Mouse (Mus musculus) forebrain, embryonic 13.5 days (tissue): ENCODE results near the gene Nudt13. TPM values are rescaled to one million over a fixed set of nuclear protein-coding genes. Genes with fewer than 3 reads are reported as not detected.

Source experiments
- ATAC-seq: fragments of 200-750 bp; cut with Nextera tagmentation; 2 replicates; pipeline ENCODE4 v1.8.0; 2017
- H3K27ac ChIP-seq: fragments of 300-500 bp; sonication (generic); 2 replicates; pipeline ENCODE4 v1.5.1; 2015; ENCODE audit warnings: inconsistent platforms, mild to moderate bottlenecking, moderate library complexity
- H3K27me3 ChIP-seq: fragments of 300-500 bp; sonication (generic); 2 replicates; pipeline ENCODE4 v1.6.1; 2015; ENCODE audit warnings: mild to moderate bottlenecking, inconsistent platforms
- H3K36me3 ChIP-seq: fragments of 300-500 bp; sonication (generic); 2 replicates; pipeline ENCODE4 v1.6.1; 2015; ENCODE audit warnings: mild to moderate bottlenecking, inconsistent platforms; ENCODE audit not compliant: poor library complexity, severe bottlenecking
- H3K4me1 ChIP-seq: fragments of 300-500 bp; sonication (generic); 2 replicates; pipeline ENCODE4 v1.6.1; 2015; ENCODE audit warnings: inconsistent platforms
- H3K4me2 ChIP-seq: fragments of 300-500 bp; sonication (generic); 2 replicates; pipeline ENCODE4 v1.6.1; 2015; ENCODE audit warnings: inconsistent platforms, mild to moderate bottlenecking, moderate library complexity
- H3K4me3 ChIP-seq: fragments of 300-500 bp; sonication (generic); 2 replicates; pipeline ENCODE4 v1.5.1; 2015; ENCODE audit warnings: mild to moderate bottlenecking, inconsistent platforms
- H3K9ac ChIP-seq: fragments of 300-500 bp; sonication (generic); 2 replicates; pipeline ENCODE4 v1.6.1; 2015; ENCODE audit warnings: mild to moderate bottlenecking, inconsistent platforms
- H3K9me3 ChIP-seq: fragments of 300-500 bp; sonication (generic); replicated peaks from 2 replicates; pipeline ENCODE4 v1.6.1; 2016; ENCODE audit warnings: inconsistent platforms
- WGBS: fragments of 180-500 bp; shearing (Covaris S2); methylation state at CpG from one replicate; pipeline ENCODE4 v1.1.7; 2015; 5-methylcytosine and 5-hydroxymethylcytosine counted together
- polyA plus RNA-seq: library from polyadenylated mRNA; unstranded; fragments of >200 nt; fragmentation: Nextera tagmentation; extraction: Ambion mirVana; gene quantifications from 2 replicates; pipeline ENCODE4 v1.2.1, GENCODE M21; 2015

Nudt13 gene
- polyA plus RNA-seq = 15.8 and 16.4 TPM in 2 replicates

DNA sequence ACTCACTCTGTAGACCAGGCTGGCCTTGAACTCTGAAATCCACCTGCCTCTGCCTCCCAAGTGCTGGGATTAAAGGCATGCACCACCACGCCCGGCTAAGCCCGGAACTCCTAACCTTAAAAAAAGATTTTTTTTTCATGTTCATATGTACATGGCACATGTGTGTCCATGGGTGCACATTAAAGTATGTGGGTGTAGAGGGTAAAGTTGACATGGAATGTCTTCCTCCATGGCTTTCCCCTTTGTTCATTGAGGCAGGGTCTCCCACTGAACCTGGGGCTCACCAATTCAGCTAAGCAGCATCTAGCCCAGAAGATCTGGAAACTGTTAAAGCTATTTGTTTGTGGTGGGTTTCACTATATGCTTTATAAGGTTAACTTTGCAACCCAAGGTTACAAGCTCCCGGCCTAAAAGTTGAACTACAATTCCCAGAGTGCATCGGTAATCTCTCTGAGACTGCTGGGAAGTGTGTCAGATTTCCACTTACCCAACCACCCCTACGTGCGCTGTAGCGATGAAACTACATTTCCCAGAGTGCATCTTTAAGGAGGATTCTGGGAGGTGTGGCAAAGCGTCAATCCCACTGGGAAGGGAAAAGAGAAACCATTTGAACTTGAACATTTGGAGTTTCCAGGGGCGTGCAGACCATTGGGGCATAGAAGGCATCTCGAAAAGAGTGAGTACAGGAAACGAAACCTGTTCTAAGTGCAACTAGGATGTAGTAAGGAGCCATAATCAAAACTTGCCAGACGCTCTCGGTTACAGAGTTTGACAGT is at the start of gene Nudt13:
Nudt13 (plus strand) TSS at position 581 of the 776 bp plus-strand sequence.
- WGBS = 25% methylated on average over 14 of the region's 14 CpGs
- H3K36me3 ChIP-seq = no peaks in the 10 kb centered on the region
- H3K27ac ChIP-seq = no peak within 1 kb of the TSS
- ATAC-seq = peak; percentile 98
- H3K9ac ChIP-seq = peak within 1 kb of the TSS; percentile 47
- peak within 1 kb of the TSS; percentile 58 for H3K4me2 ChIP-seq
- no peaks in the 10 kb centered on the region for H3K27me3 ChIP-seq
- H3K4me1 ChIP-seq = peaks cover 13% of the 10 kb centered on the region
- H3K9me3 ChIP-seq = no peaks in the 10 kb centered on the region
- peak within 1 kb of the TSS; percentile 55 for H3K4me3 ChIP-seq

DNA sequence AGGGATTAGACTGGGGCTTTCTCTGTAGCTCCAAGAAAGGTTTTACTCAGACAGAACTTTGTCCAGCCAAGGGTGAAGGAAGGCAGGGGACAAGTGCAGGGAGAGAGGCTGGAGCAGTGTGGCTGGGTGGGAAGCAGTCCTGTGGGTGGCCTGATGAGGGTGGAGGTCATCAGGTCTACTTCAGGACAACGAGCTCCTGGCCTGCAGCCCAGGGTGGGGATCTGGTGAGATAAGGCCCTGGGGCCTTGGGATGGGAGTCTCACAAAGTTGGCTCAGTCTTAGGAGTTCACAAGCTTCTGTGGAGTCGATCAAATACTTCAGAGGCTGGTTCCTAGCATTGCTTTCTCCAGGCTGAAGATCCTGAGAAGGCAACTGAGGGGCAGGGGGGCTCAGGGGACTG is 49.2 kb upstream of the Nudt13 start:
- ATAC-seq = no peak
- H3K27me3 ChIP-seq = no peaks in the 10 kb centered on the region
- no peaks in the 10 kb centered on the region for H3K36me3 ChIP-seq
- H3K4me2 ChIP-seq = no peak overlapping the region
- no peak overlapping the region for H3K9ac ChIP-seq
- no peak overlapping the region for H3K27ac ChIP-seq
- H3K4me3 ChIP-seq = no peak overlapping the region
- no peaks in the 10 kb centered on the region for H3K4me1 ChIP-seq
- H3K9me3 ChIP-seq = no peaks in the 10 kb centered on the region
- WGBS = 74% methylated on average over 2 of the region's 2 CpGs

DNA sequence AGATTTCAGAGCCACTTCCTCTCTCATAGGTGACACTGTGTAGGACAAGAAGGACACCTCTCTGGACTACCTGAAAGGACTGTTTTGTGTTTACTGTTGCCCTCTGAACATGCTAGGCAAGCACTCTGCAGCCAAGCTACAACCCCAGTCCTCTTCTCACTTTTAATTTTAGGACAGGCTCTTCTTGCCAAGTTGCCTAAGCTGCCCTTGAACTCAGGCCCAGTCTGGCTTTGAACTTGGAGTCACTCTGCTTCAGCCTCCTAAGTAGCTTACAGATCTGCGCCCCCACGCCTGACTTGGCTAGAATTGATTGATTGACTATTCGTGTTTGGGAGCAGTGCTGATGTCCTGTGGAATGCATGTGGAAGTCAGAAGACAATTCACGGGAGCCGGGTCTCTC is 48.6 kb upstream of the Nudt13 start:
- Histone ChIP-seq H3K9ac (no peak overlapping the region), H3K4me3 (no peak overlapping the region), H3K9me3 (no peaks in the 10 kb centered on the region), H3K4me1 (peaks cover 4% of the 10 kb centered on the region; the same call in 1 of the 2 replicates), H3K36me3 (no peaks in the 10 kb centered on the region), H3K27ac (no peak overlapping the region), H3K4me2 (no peak overlapping the region), H3K27me3 (no peaks in the 10 kb centered on the region)
- WGBS = 88% methylated on average over 5 of the region's 5 CpGs
- no peak for ATAC-seq

DNA sequence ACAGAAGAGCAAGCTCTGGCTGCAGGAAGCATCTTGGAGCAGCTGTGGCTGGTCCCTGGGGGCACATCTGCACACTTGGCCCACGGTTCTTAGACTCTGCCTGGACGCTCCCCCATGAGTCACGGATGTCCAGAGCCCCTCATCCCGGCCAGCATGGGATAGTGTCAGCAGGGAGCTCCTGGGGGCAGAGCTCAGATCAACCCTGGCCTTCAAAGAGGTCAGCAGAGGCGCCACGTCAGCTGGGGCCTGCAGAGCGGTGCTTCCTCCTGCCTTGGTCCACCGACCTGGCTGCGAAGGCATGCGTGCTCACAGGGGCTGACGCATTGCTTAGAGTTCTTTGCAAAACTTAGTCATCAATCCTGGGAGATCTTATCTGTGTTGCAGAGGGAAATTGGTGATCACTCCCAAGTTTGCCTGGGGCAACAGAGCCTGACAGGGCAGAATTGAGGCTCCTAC is 47.7 kb upstream of the Nudt13 start:
- no peaks in the 10 kb centered on the region for H3K27me3 ChIP-seq
- H3K36me3 ChIP-seq = no peaks in the 10 kb centered on the region
- H3K27ac ChIP-seq = no peak overlapping the region
- no peaks in the 10 kb centered on the region for H3K9me3 ChIP-seq
- peaks cover 4% of the 10 kb centered on the region; the same call in 1 of the 2 replicates for H3K4me1 ChIP-seq
- H3K9ac ChIP-seq = no peak overlapping the region
- WGBS = 82% methylated on average over 11 of the region's 11 CpGs
- H3K4me3 ChIP-seq = no peak overlapping the region
- no peak overlapping the region for H3K4me2 ChIP-seq
- ATAC-seq = no peak

DNA sequence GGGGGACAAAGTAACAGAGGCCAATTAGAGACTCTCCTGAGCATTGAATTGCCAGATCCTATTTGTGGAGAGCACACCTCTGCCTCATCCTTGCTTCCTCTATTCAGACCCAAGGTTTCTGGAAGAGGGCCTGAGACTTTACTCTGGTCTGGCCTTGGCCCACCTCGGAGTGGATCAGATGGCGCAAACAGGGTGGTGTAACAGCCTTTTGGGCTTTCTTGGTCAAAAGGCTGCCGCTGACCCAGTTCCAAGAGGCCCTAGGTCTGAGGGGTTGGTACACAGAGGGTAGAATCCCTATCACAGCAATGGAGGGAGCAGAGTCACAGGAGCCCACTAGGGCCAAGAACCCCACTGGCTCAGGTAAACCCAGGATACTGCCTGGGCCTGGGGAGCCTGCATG is 46.5 kb upstream of the Nudt13 start:
- Histone ChIP-seq H3K36me3 (no peaks in the 10 kb centered on the region), H3K4me2 (no peak overlapping the region), H3K27me3 (no peaks in the 10 kb centered on the region), H3K9ac (no peak overlapping the region), H3K4me1 (peaks cover 4% of the 10 kb centered on the region; the same call in 1 of the 2 replicates), H3K27ac (no peak overlapping the region), H3K9me3 (no peaks in the 10 kb centered on the region), H3K4me3 (no peak overlapping the region)
- WGBS = 89% methylated on average over 3 of the region's 3 CpGs
- no peak for ATAC-seq

DNA sequence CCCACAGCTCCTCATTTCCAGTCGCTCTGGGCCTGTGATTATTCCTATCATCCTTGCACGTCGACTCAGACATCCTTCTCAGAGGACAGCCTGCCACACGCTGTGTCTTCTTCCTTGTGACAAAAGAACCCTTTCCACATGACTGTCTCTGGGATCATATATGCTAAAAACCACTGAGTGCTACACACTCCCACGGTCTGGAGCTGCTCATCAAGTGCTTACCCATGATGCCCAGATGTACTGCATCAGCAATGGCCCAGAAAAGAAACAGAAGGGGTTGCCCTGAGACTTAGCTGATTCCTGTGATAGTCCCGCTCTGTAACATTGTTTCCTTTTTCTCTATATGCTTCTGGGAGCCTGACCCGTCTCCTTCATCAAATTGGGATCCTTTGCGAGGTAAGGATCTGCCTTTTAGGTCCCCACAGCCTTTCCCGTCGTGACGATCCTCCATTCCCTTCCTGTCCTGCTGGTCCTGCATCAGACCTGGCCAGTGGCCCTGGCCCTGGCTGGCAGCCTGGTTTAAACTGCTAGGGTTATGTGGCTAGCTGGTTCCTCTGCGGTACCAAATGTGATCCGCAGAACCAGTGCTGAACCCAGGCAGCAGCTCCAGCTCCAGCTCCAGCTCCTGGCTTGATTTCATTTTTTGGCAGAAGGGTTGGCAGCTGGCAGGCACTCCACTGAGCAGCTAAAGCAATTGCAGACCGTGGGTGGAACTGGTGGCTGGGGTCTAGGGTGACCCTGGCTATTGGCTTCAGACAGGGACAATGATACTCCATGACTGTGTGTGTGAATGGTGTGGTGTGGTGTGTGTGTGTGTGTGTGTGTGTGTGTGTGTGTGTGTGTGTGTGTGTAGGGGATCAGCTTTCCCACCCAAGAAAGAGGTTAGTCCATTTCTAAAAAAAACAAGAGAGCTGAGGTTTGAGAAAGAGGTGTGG is 44.0 kb upstream of the Nudt13 start:
- H3K27me3 ChIP-seq = no peaks in the 10 kb centered on the region
- no peaks in the 10 kb centered on the region for H3K9me3 ChIP-seq
- no peak overlapping the region for H3K27ac ChIP-seq
- H3K4me3 ChIP-seq = no peak overlapping the region
- no peak overlapping the region for H3K4me2 ChIP-seq
- 67% methylated on average over 14 of the region's 14 CpGs for WGBS
- H3K4me1 ChIP-seq = peaks cover 4% of the 10 kb centered on the region; the same call in 1 of the 2 replicates
- no peak for ATAC-seq
- H3K9ac ChIP-seq = no peak overlapping the region
- no peaks in the 10 kb centered on the region for H3K36me3 ChIP-seq

DNA sequence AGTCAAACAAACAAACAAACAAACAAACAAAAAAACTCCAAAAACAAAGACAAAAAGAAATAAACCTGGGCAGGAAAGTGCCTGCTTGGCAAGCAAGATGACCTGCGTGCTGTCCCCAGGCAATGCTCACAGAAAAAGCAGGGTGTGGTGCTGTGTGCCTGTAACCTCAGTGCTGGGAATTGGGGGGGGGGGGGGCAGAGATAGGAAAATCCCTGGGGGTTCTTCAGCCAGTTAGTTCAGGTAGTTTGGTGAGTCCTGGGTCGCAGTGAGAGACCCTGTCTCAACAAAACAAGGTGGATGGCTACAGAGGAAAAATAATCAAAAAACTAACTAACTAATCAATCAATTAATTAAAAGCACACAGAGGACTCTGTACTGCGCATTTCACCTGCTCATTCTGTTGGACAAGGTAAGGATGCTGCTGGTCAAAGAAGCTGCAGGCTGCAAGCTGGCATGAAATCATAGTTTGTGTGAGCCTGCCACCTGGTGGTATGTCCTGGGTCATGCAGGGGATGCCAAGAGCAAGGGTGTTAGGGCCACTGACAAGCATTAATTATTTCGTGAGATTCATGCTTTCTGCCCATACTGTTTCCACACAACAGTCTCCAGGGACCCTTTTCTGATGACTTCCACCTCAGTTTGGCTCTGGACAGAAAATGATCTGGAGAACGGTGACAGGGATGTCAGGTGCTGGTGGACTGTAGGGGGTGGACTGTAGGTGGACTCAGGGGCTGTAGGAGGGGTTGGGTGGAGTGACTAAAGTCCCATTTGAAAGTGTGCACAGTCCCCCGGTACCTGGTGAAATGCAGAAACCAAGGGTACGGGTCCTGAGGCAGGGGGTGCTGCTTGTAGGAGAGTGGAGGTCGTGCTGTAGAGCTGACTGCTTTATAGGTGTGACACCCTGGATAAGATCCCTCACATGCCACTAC is 36.0 kb upstream of the Nudt13 start:
- Histone ChIP-seq H3K27ac (no peak overlapping the region), H3K9ac (no peak overlapping the region), H3K9me3 (no peaks in the 10 kb centered on the region), H3K27me3 (no peaks in the 10 kb centered on the region), H3K4me3 (no peak overlapping the region), H3K4me2 (no peak overlapping the region), H3K4me1 (no peaks in the 10 kb centered on the region), H3K36me3 (no peaks in the 10 kb centered on the region)
- 55% methylated on average over 8 of the region's 8 CpGs for WGBS
- ATAC-seq = peak; percentile 74

DNA sequence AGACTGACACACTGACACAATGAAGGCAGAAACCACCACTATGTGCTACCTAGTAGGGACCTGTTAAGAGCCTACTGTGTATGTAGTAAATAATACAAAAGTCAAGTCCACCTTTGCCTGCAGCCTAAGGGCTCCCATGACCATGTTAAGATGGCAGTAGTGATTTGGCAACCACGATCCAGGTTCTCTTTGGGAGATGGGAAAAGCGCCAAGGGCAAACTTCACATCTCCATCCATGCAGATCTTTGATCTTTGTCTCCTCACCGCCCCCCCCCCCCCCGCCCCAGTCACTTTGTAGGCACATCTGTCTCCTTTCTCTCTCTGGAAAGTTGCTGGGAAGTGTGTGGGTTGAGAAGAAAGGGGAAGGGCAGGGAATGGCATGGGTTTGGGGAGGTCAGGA is 32.2 kb upstream of the Nudt13 start:
- WGBS = 70% methylated on average over 4 of the region's 4 CpGs
- Histone ChIP-seq H3K4me3 (no peak overlapping the region), H3K27ac (no peak overlapping the region)

DNA sequence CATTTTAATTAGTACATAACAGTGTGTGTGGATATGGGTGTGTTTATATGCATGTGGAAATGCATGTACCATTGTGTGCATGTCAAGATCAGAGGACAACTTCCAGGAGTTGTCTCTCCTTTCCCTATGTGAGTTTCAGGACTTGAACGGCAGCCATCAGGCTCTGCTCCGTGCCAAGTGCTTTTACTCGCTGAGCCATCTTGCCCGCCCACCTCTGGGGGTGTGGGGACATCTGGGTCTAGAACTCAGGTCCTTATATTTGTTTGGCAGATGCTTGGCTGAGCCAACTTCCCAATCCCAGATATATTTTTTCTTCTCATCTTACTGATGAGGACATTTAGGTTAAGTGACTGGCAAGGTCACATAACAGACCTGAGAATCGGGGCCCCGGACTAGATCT is 26.1 kb upstream of the Nudt13 start:
- no peaks in the 10 kb centered on the region for H3K4me1 ChIP-seq
- no peak for ATAC-seq
- H3K4me2 ChIP-seq = no peak overlapping the region
- no peak overlapping the region for H3K9ac ChIP-seq
- no peaks in the 10 kb centered on the region for H3K27me3 ChIP-seq
- no peak overlapping the region for H3K27ac ChIP-seq
- no peaks in the 10 kb centered on the region for H3K36me3 ChIP-seq
- H3K4me3 ChIP-seq = no peak overlapping the region
- 74% methylated on average over 6 of the region's 6 CpGs for WGBS
- H3K9me3 ChIP-seq = no peaks in the 10 kb centered on the region; the same call in 1 of the 2 replicates

More for the DNA sequence above, 32.2 kb upstream of the Nudt13 start:
- H3K4me1 ChIP-seq = no peaks in the 10 kb centered on the region
- no peak overlapping the region for H3K4me2 ChIP-seq
- no peaks in the 10 kb centered on the region for H3K36me3 ChIP-seq
- no peaks in the 10 kb centered on the region for H3K9me3 ChIP-seq
- no peak overlapping the region for H3K9ac ChIP-seq
- H3K27me3 ChIP-seq = no peaks in the 10 kb centered on the region
- ATAC-seq = no peak

DNA sequence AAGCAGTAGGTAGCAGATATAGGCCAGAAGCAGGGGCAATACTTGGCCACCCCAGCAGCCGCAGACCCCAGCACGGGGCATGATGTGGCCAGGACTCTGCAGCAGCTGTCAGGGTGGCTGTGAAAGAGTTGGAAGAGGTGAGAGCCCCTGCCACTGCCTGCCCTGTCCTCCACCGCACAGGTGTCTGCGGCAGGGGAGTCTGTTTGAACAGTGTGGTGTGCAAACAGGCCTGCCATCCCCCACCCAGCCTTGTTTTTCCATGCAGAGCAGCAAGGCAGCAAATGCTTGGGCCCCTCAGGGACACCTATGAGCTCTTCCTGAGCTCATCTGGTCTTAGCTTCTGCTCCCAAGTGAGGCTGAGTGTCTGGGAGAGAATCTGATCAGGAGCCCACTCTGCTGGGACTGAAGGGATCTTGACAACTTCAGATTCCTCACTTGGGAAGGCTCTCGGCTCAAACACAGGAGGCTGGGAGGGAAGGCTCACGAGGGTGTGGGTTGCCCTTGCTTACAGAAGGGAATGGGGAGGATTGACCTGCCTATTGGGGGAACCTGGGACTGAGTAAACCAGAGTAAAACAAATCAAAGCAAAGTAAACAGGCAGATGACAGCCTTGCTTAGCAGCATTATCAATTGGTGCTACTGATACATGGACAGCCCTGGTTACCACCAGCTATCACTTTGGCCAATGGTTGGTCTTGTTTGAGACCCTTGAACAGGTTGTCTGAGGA is 25.3 kb upstream of the Nudt13 start, which contains the start of gene Kcnk16:
Kcnk16 (minus strand) TSS at position 118 of the 728 bp plus-strand sequence.
- no peak within 1 kb of the TSS for H3K4me3 ChIP-seq
- WGBS = 82% methylated on average over 6 of the region's 6 CpGs
- H3K27ac ChIP-seq = no peak within 1 kb of the TSS
- H3K9ac ChIP-seq = no peak within 1 kb of the TSS
- ATAC-seq = no peak
- no peak within 1 kb of the TSS for H3K4me2 ChIP-seq
- H3K27me3 ChIP-seq = no peaks in the 10 kb centered on the region
- no peaks in the 10 kb centered on the region for H3K4me1 ChIP-seq
- peaks cover 8% of the 10 kb centered on the region for H3K9me3 ChIP-seq
- H3K36me3 ChIP-seq = no peaks in the 10 kb centered on the region

DNA sequence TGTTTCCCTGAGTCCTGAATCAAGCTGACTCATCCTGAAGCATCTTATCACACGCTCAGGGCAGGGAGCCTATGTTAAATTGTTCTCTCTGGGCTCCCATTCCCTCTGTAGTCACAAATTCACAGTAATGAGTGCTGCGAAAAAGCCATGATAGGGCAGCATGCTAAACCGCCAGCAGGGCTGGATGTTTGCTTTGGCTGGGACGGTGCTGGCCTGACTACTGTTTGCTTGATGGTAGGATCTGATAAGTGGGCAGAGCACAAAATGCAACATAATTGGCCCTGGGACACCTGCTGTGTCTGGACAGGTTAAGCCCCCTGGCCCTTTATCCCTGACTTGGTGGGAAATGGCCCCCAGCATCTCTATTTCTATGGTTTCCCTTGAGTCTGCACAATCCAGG is 3.1 kb upstream of the Nudt13 start:
- no peak overlapping the region for H3K4me2 ChIP-seq
- no peaks in the 10 kb centered on the region for H3K36me3 ChIP-seq
- no peak overlapping the region for H3K27ac ChIP-seq
- no peaks in the 10 kb centered on the region for H3K9me3 ChIP-seq
- peaks cover 13% of the 10 kb centered on the region for H3K4me1 ChIP-seq
- no peak overlapping the region for H3K9ac ChIP-seq
- 36% methylated on average over 4 of the region's 4 CpGs for WGBS
- no peak for ATAC-seq
- no peaks in the 10 kb centered on the region for H3K27me3 ChIP-seq
- no peak overlapping the region for H3K4me3 ChIP-seq
